9 mouse cellular contexts compared by ENCODE assay signal in genomic region chr2:128408718-128409117, GRCm38 (mm10).
A peak's percentile ranks its signal among the peaks of the same experiment; 100 is the strongest.
DNase-seq lines count a peak whose midpoint lies in the region; ATAC-seq and TF ChIP-seq lines count a peak whose summit lies in the region.
"Had no signal": no experiment of that assay in that cellular context is flagged by ENCODE, and none has a peak within 500 bp of the region (broad histone marks: within the 10 kb centered on the region; RNA-seq: fewer than 3 reads in every experiment).

No protein-coding gene starts in this region.

- TF ChIP-seq CTCF in intestine, postnatal 0 days (IDR thresholded peaks at IDR 0.05; ENCODE audit: low read depth): peak; percentile 75

- H3K4me2 ChIP-seq in intestine, postnatal 0 days (replicated peaks; ENCODE audit: low read depth): no peak overlapping the region
- H3K4me2 ChIP-seq in intestine, embryonic 16.5 days (ENCODE audit: low read depth, low read length): no peak overlapping the region
- H3K4me2 ChIP-seq: limb, embryonic 12.5 days had no signal

- no peaks in the 10 kb centered on the region for H3K36me3 ChIP-seq in intestine, postnatal 0 days (ENCODE audit: control insufficient read depth, insufficient read depth)
- no peaks in the 10 kb centered on the region for H3K36me3 ChIP-seq in intestine, embryonic 16.5 days (ENCODE audit: control insufficient read depth, insufficient read depth, low read length)
- H3K36me3 ChIP-seq in heart, embryonic 10.5 days: no peaks in the 10 kb centered on the region
- H3K36me3 ChIP-seq: limb, embryonic 12.5 days had no signal

- H3K4me3 ChIP-seq in intestine, postnatal 0 days (ENCODE audit: low read depth, low read length): no peak overlapping the region
- no peak overlapping the region for H3K4me3 ChIP-seq in intestine, embryonic 16.5 days (ENCODE audit: low read length)
- no peak overlapping the region for H3K4me3 ChIP-seq in heart, embryonic 10.5 days
- H3K4me3 ChIP-seq: limb, embryonic 12.5 days had no signal

- DNase-seq in B cell, adult 2 months: peak; percentile 81 to 84
- peak; percentile 76 for DNase-seq in ZHBTc4 (ENCODE audit: low read depth, low spot score)
- DNase-seq in heart, embryonic 10.5 days (ENCODE audit: low spot score): no peak
- peak; percentile 36 for DNase-seq in yolk sac, embryonic 10.5 days (ENCODE audit: low spot score)
- DNase-seq in urinary bladder, adult 18-20 months (ENCODE audit: low spot score in 2 of 2): no peak

- H3K9ac ChIP-seq in intestine, postnatal 0 days (ENCODE audit: low read depth, low read length): no peak overlapping the region
- H3K9ac ChIP-seq in intestine, embryonic 16.5 days (ENCODE audit: low read depth, low read length): no peak overlapping the region
- H3K9ac ChIP-seq: limb, embryonic 12.5 days had no signal

- 40% methylated on average over 6 of the region's 6 CpGs for WGBS in intestine, postnatal 0 days
- 28% methylated on average over 6 of the region's 6 CpGs for WGBS in intestine, embryonic 16.5 days
- WGBS in heart, embryonic 10.5 days: 38% methylated on average over 6 of the region's 6 CpGs

- H3K27me3 ChIP-seq in intestine, postnatal 0 days (replicated peaks; ENCODE audit: control insufficient read depth, insufficient read depth, low read length): no peaks in the 10 kb centered on the region
- no peaks in the 10 kb centered on the region for H3K27me3 ChIP-seq in intestine, embryonic 16.5 days (replicated peaks; ENCODE audit: control insufficient read depth, insufficient read depth, low read length)
- H3K27me3 ChIP-seq in heart, embryonic 10.5 days (ENCODE audit: insufficient read depth, poor library complexity, severe bottlenecking): no peaks in the 10 kb centered on the region
- H3K27me3 ChIP-seq: limb, embryonic 12.5 days had no signal

- peaks cover 5% of the 10 kb centered on the region; the same call in 1 of the 2 replicates for H3K4me1 ChIP-seq in intestine, postnatal 0 days (replicated peaks; ENCODE audit: control insufficient read depth, insufficient read depth, low read length)
- H3K4me1 ChIP-seq in intestine, embryonic 16.5 days (ENCODE audit: control insufficient read depth, insufficient read depth, low read length): peaks cover 4% of the 10 kb centered on the region; the same call in 1 of the 2 replicates
- H3K4me1 ChIP-seq in heart, embryonic 10.5 days: peaks cover 26% of the 10 kb centered on the region

- H3K9me3 ChIP-seq in intestine, postnatal 0 days (ENCODE audit: control insufficient read depth): no peaks in the 10 kb centered on the region
- no peaks in the 10 kb centered on the region for H3K9me3 ChIP-seq in intestine, embryonic 16.5 days (ENCODE audit: control insufficient read depth, low read length)
- H3K9me3 ChIP-seq in heart, embryonic 10.5 days: no peaks in the 10 kb centered on the region
- H3K9me3 ChIP-seq: limb, embryonic 12.5 days had no signal

- ATAC-seq in intestine, postnatal 0 days: no peak
- no peak for ATAC-seq in intestine, embryonic 16.5 days
- 0 out of 2 replicates have a peak, but pooled peaks have one; percentile 51 for ATAC-seq in megakaryocyte-erythroid progenitor cell, adult 5-6 weeks (replicated peaks; ENCODE audit: low FRiP score, low TSS enrichment, poor library complexity, severe bottlenecking)

- no peak overlapping the region for H3K27ac ChIP-seq in intestine, postnatal 0 days (ENCODE audit: low read depth, low read length)
- no peak overlapping the region for H3K27ac ChIP-seq in intestine, embryonic 16.5 days (ENCODE audit: low read length)
- H3K27ac ChIP-seq in heart, embryonic 10.5 days: peak overlapping the region; percentile 7; the same call in 1 of the 2 replicates
- H3K27ac ChIP-seq: limb, embryonic 12.5 days had no signal

Comparison
In these comparisons a context has a peak if more than half of its experiments do, and no peak if none do; other contexts are left out.
1. DNase-seq: peak in B cell, adult 2 months (2 of 2), ZHBTc4 (single experiment) and yolk sac, embryonic 10.5 days (single experiment); none in heart, embryonic 10.5 days (single experiment) and urinary bladder, adult 18-20 months (0 of 2).